Mouse (Mus musculus) hindbrain, postnatal 0 days (tissue): ENCODE data around the gene Satb2. TPM values are rescaled to one million over a fixed set of nuclear protein-coding genes. Genes with fewer than 3 reads are reported as not detected.

ENCODE experiments used
- ATAC-seq: fragments of 200-750 bp; cut with Nextera tagmentation; 2 replicates; pipeline ENCODE4 v1.8.0; 2017; ENCODE audit warnings: mild to moderate bottlenecking, moderate TSS enrichment, moderate library complexity
- DNase-seq: peaks from one replicate; pipeline ENCODE4 v3.0.0-alpha.2; 2015; ENCODE audit warnings: low spot score
- H3K27ac ChIP-seq: fragments of 300-500 bp; sonication (generic); 2 replicates; pipeline ENCODE4 v1.5.1; 2014; ENCODE audit warnings: mild to moderate bottlenecking
- H3K27me3 ChIP-seq: fragments of 300-500 bp; sonication (generic); 2 replicates; pipeline ENCODE4 v1.6.1; 2014; ENCODE audit warnings: low read length, mixed read lengths; ENCODE audit not compliant: insufficient read depth
- H3K36me3 ChIP-seq: fragments of 300-500 bp; sonication (generic); 2 replicates; pipeline ENCODE4 v1.6.1; 2014; ENCODE audit warnings: low read length, mixed read lengths; ENCODE audit not compliant: insufficient read depth
- H3K4me1 ChIP-seq: fragments of 300-500 bp; sonication (generic); 2 replicates; pipeline ENCODE4 v1.6.1; 2014; ENCODE audit warnings: antibody characterized with exemption, low read length, mixed read lengths; ENCODE audit not compliant: insufficient read depth
- H3K4me2 ChIP-seq: fragments of 300-500 bp; sonication (generic); 2 replicates; pipeline ENCODE4 v1.6.1; 2014; ENCODE audit warnings: low read depth, mild to moderate bottlenecking, low read length, moderate library complexity, mixed read lengths
- H3K4me3 ChIP-seq: fragments of 300-500 bp; sonication (generic); 2 replicates; pipeline ENCODE4 v1.5.1; 2014; ENCODE audit warnings: low read length
- H3K9ac ChIP-seq: fragments of 300-500 bp; sonication (generic); replicated peaks from 2 replicates; pipeline ENCODE4 v1.6.1; 2014; ENCODE audit warnings: mild to moderate bottlenecking, low read length, moderate library complexity, mixed read lengths
- H3K9me3 ChIP-seq: fragments of 300-500 bp; sonication (generic); 2 replicates; pipeline ENCODE4 v1.6.1; 2016; ENCODE audit warnings: low read length, mixed read lengths
- CTCF ChIP-seq: IDR thresholded peaks from 2 replicates; pipeline ENCODE4 v1.5.1; 2016; ENCODE audit warnings: antibody characterized with exemption, control low read depth, low read depth
- WGBS: fragments of 180-500 bp; shearing (Covaris S2); extraction: QIAGEN DNeasy Blood & Tissue Kit; methylation state at CpG from one replicate; pipeline ENCODE4 v1.1.7; 2014; 5-methylcytosine and 5-hydroxymethylcytosine counted together
- polyA plus RNA-seq: library from polyadenylated mRNA; unstranded; fragments of >200 nt; fragmentation: Nextera tagmentation; extraction: Ambion mirVana; gene quantifications from 2 replicates; pipeline ENCODE4 v1.2.1, GENCODE M21; 2015
- total RNA-seq: library from RNA; depleted of rRNA; stranded (reverse); fragments of >200 nt; gene quantifications from 2 replicates; pipeline ENCODE4 v1.2.3, GENCODE M21; 2014

The Satb2 gene
- total and polyA plus RNA-seq, 2 experiments from 2014 or later, result 1.1 to 1.7 TPM

- ATAC-seq, result no peak
- no peaks in the 10 kb centered on the region for H3K4me1 ChIP-seq
- 92% methylated on average over 2 of the region's 2 CpGs for WGBS
- no peak for DNase-seq
- H3K27me3 ChIP-seq, result no peaks in the 10 kb centered on the region
- no peaks in the 10 kb centered on the region for H3K9me3 ChIP-seq
- TF ChIP-seq CTCF, result no peak
- no peak overlapping the region for H3K27ac ChIP-seq
- H3K36me3 ChIP-seq, result no peaks in the 10 kb centered on the region
- H3K4me3 ChIP-seq, result no peak overlapping the region
- no peak overlapping the region for H3K9ac ChIP-seq
- no peak overlapping the region for H3K4me2 ChIP-seq
Measured at GRCm38 (mm10) chr1:56956811-56957210, 21.6 kb downstream of the Satb2 start.

GRCm38 (mm10) chr1:56955739-56956085, 22.7 kb downstream of the Satb2 start:
- Histone ChIP-seq H3K36me3 (no peaks in the 10 kb centered on the region), H3K9me3 (no peaks in the 10 kb centered on the region), H3K4me3 (no peak overlapping the region), H3K4me1 (no peaks in the 10 kb centered on the region), H3K4me2 (no peak overlapping the region), H3K9ac (no peak overlapping the region), H3K27me3 (no peaks in the 10 kb centered on the region), H3K27ac (no peak overlapping the region)
- TF ChIP-seq CTCF, result no peak
- WGBS, result 75% methylated on average over 12 of the region's 12 CpGs
- DNase-seq (no peak), ATAC-seq (no peak)

- H3K36me3 ChIP-seq, result no peaks in the 10 kb centered on the region
- no peak overlapping the region for H3K4me3 ChIP-seq
- no peak overlapping the region for H3K4me2 ChIP-seq
- ATAC-seq, result no peak
- 76% methylated on average over 14 of the region's 14 CpGs for WGBS
- no peak overlapping the region for H3K27ac ChIP-seq
- no peak for DNase-seq
- no peaks in the 10 kb centered on the region for H3K27me3 ChIP-seq
- H3K4me1 ChIP-seq, result no peaks in the 10 kb centered on the region
- no peak for TF ChIP-seq CTCF
- no peaks in the 10 kb centered on the region for H3K9me3 ChIP-seq
- H3K9ac ChIP-seq, result no peak overlapping the region
Measured at GRCm38 (mm10) chr1:56955055-56955738, 23.3 kb downstream of the Satb2 start.

- Histone ChIP-seq H3K9ac (no peak overlapping the region), H3K4me1 (no peaks in the 10 kb centered on the region), H3K36me3 (no peaks in the 10 kb centered on the region), H3K4me2 (no peak overlapping the region), H3K27ac (no peak overlapping the region), H3K27me3 (no peaks in the 10 kb centered on the region), H3K4me3 (no peak overlapping the region), H3K9me3 (no peaks in the 10 kb centered on the region)
- ATAC-seq (no peak), DNase-seq (no peak)
- 85% methylated on average over 2 of the region's 2 CpGs for WGBS
- no peak for TF ChIP-seq CTCF
Measured at GRCm38 (mm10) chr1:56953538-56953937, 24.9 kb downstream of the Satb2 start.

- no peak for DNase-seq
- TF ChIP-seq CTCF, result no peak
- no peaks in the 10 kb centered on the region for H3K9me3 ChIP-seq
- no peaks in the 10 kb centered on the region for H3K4me1 ChIP-seq
- no peak overlapping the region for H3K9ac ChIP-seq
- H3K4me2 ChIP-seq, result no peak overlapping the region
- H3K36me3 ChIP-seq, result no peaks in the 10 kb centered on the region
- no peaks in the 10 kb centered on the region for H3K27me3 ChIP-seq
- no peak for ATAC-seq
- no peak overlapping the region for H3K27ac ChIP-seq
- 59% methylated on average over 4 of the region's 4 CpGs for WGBS
- H3K4me3 ChIP-seq, result no peak overlapping the region
Measured at GRCm38 (mm10) chr1:56951980-56952379, 26.5 kb downstream of the Satb2 start.

GRCm38 (mm10) chr1:56951525-56951924, 26.9 kb downstream of the Satb2 start:
- no peaks in the 10 kb centered on the region for H3K4me1 ChIP-seq
- H3K9me3 ChIP-seq, result no peaks in the 10 kb centered on the region
- H3K27ac ChIP-seq, result no peak overlapping the region
- ATAC-seq (no peak), DNase-seq (no peak)
- H3K4me2 ChIP-seq, result no peak overlapping the region
- no peaks in the 10 kb centered on the region for H3K36me3 ChIP-seq
- H3K27me3 ChIP-seq, result no peaks in the 10 kb centered on the region
- no peak for TF ChIP-seq CTCF
- H3K9ac ChIP-seq, result no peak overlapping the region
- WGBS, result 57% methylated on average over 6 of the region's 6 CpGs
- H3K4me3 ChIP-seq, result no peak overlapping the region

GRCm38 (mm10) chr1:56939432-56939831, 39.0 kb downstream of the Satb2 start:
- Histone ChIP-seq H3K27me3 (no peaks in the 10 kb centered on the region), H3K4me3 (no peak overlapping the region), H3K4me2 (no peak overlapping the region), H3K36me3 (no peaks in the 10 kb centered on the region), H3K4me1 (no peaks in the 10 kb centered on the region), H3K9ac (no peak overlapping the region), H3K27ac (no peak overlapping the region), H3K9me3 (no peaks in the 10 kb centered on the region)
- DNase-seq (no peak), ATAC-seq (no peak)
- 94% methylated on average over 4 of the region's 4 CpGs for WGBS
- TF ChIP-seq CTCF, result no peak
